Mouse (Mus musculus) stomach, postnatal 0 days (tissue): ENCODE data around the gene Itprid2.

Experiments used
- CTCF ChIP-seq: IDR thresholded peaks from 2 replicates; pipeline ENCODE4 v1.5.1; 2016; ENCODE audit warnings: antibody characterized with exemption, low read depth, mild to moderate bottlenecking, moderate library complexity
- EP300 ChIP-seq: optimal IDR thresholded peaks from 2 replicates; pipeline ENCODE3; 2016; ENCODE audit warnings: antibody characterized with exemption

GRCm38 (mm10) chr2:79651701-79652100 is 16.5 kb downstream of the Itprid2 start:
- TF ChIP-seq EP300, result no peak
- no peak for TF ChIP-seq CTCF
